Mouse (Mus musculus) stomach, postnatal 0 days (tissue): ENCODE data around the gene Gm32742. TPM values are rescaled to one million over a fixed set of nuclear protein-coding genes. Genes with fewer than 3 reads are reported as not detected.
A peak's percentile ranks its signal among the peaks of the same experiment; 100 is the strongest.

Experiments used
- ATAC-seq: fragments of 200-750 bp; cut with Nextera tagmentation; 2 replicates; pipeline ENCODE4 v1.8.0; 2017; ENCODE audit not compliant: low FRiP score, low TSS enrichment
- DNase-seq: peaks from one replicate; pipeline ENCODE4 v3.0.0-alpha.2; 2016; ENCODE audit warnings: low spot score
- H3K27ac ChIP-seq: fragments of 300-500 bp; sonication (generic); replicated peaks from 2 replicates; pipeline ENCODE4 v1.5.1; 2014; ENCODE audit warnings: mild to moderate bottlenecking, control low read depth
- H3K27me3 ChIP-seq: fragments of 300-500 bp; sonication (generic); 2 replicates; pipeline ENCODE4 v1.6.1; 2014; ENCODE audit warnings: low read length; ENCODE audit not compliant: control insufficient read depth, insufficient read depth
- H3K36me3 ChIP-seq: fragments of 300-500 bp; sonication (generic); 2 replicates; pipeline ENCODE4 v1.6.1; 2014; ENCODE audit warnings: low read length, mixed read lengths; ENCODE audit not compliant: control insufficient read depth, insufficient read depth
- H3K4me1 ChIP-seq: fragments of 300-500 bp; sonication (generic); replicated peaks from 2 replicates; pipeline ENCODE4 v1.6.1; 2014; ENCODE audit warnings: antibody characterized with exemption; ENCODE audit not compliant: control insufficient read depth, insufficient read depth
- H3K4me2 ChIP-seq: fragments of 300-500 bp; sonication (generic); replicated peaks from 2 replicates; pipeline ENCODE4 v1.6.1; 2014; ENCODE audit warnings: low read depth, mild to moderate bottlenecking, control low read depth, moderate library complexity
- H3K4me3 ChIP-seq: fragments of 300-500 bp; sonication (generic); 2 replicates; pipeline ENCODE4 v1.5.1; 2014; ENCODE audit warnings: low read depth, low read length, control low read depth
- H3K9ac ChIP-seq: fragments of 300-500 bp; sonication (generic); 2 replicates; pipeline ENCODE4 v1.6.1; 2014; ENCODE audit warnings: mild to moderate bottlenecking, low read length, control low read depth, mixed read lengths
- H3K9me3 ChIP-seq: fragments of 300-500 bp; sonication (generic); 2 replicates; pipeline ENCODE4 v1.6.1; 2016; ENCODE audit warnings: low read length; ENCODE audit not compliant: control insufficient read depth
- CTCF ChIP-seq: IDR thresholded peaks from 2 replicates; pipeline ENCODE4 v1.5.1; 2016; ENCODE audit warnings: antibody characterized with exemption, low read depth, mild to moderate bottlenecking, moderate library complexity
- EP300 ChIP-seq: optimal IDR thresholded peaks from 2 replicates; pipeline ENCODE3; 2016; ENCODE audit warnings: antibody characterized with exemption
- WGBS: fragments of 180-500 bp; shearing (Covaris S2); extraction: QIAGEN DNeasy Blood & Tissue Kit; methylation state at CpG from one replicate; pipeline ENCODE4 v1.1.7; 2014; 5-methylcytosine and 5-hydroxymethylcytosine counted together
- polyA plus RNA-seq: library from polyadenylated mRNA; unstranded; fragments of >200 nt; fragmentation: Nextera tagmentation; extraction: Ambion mirVana; gene quantifications from 2 replicates; pipeline ENCODE4 v1.2.1, GENCODE M21; 2015

Gm32742 gene
- polyA plus RNA-seq, 1 experiment from 2014 or later, result 0.08 TPM

GRCm38 (mm10) chr9:51178297-51178696 lies 13.0 kb upstream of the Gm32742 start:
- Histone ChIP-seq H3K27me3 (no peaks in the 10 kb centered on the region), H3K9ac (no peak overlapping the region), H3K4me1 (no peaks in the 10 kb centered on the region), H3K4me2 (no peak overlapping the region), H3K36me3 (no peaks in the 10 kb centered on the region), H3K4me3 (no peak overlapping the region), H3K27ac (no peak overlapping the region), H3K9me3 (no peaks in the 10 kb centered on the region)
- TF ChIP-seq CTCF (peak; percentile 34; the same call in 1 of the 2 replicates), EP300 (no peak)
- no peak for ATAC-seq
- DNase-seq, result no peak
- WGBS, result 90% methylated on average over 1 of the region's 1 CpGs

- H3K4me3 ChIP-seq, result no peak overlapping the region
- H3K9ac ChIP-seq, result no peak overlapping the region
- no peaks in the 10 kb centered on the region for H3K36me3 ChIP-seq
- H3K27me3 ChIP-seq, result no peaks in the 10 kb centered on the region
- no peaks in the 10 kb centered on the region for H3K9me3 ChIP-seq
- H3K4me2 ChIP-seq, result no peak overlapping the region
- TF ChIP-seq EP300 (no peak), CTCF (no peak)
- H3K27ac ChIP-seq, result no peak overlapping the region
- H3K4me1 ChIP-seq, result no peaks in the 10 kb centered on the region
- ATAC-seq (0 out of 2 replicates have a peak, but pooled peaks have one; percentile 38), DNase-seq (no peak)
- 60% methylated on average over 1 of the region's 1 CpGs for WGBS
These were observed 10.4 kb upstream of the Gm32742 start for GRCm38 (mm10) chr9:51175722-51176121.

- DNase-seq (no peak), ATAC-seq (no peak)
- no peaks in the 10 kb centered on the region for H3K36me3 ChIP-seq
- no peaks in the 10 kb centered on the region for H3K9me3 ChIP-seq
- no peak overlapping the region for H3K27ac ChIP-seq
- 30% methylated on average over 8 of the region's 8 CpGs for WGBS
- no peaks in the 10 kb centered on the region for H3K4me1 ChIP-seq
- H3K4me2 ChIP-seq, result no peak overlapping the region
- H3K9ac ChIP-seq, result no peak overlapping the region
- H3K27me3 ChIP-seq, result no peaks in the 10 kb centered on the region
- no peak for TF ChIP-seq CTCF
- TF ChIP-seq EP300, result no peak
- H3K4me3 ChIP-seq, result no peak overlapping the region
These were observed 9.7 kb upstream of the Gm32742 start for GRCm38 (mm10) chr9:51174890-51175464.

GRCm38 (mm10) chr9:51170298-51170697 lies 5.0 kb upstream of the Gm32742 start:
- TF ChIP-seq CTCF (no peak), EP300 (no peak)
- Histone ChIP-seq H3K4me1 (0 out of 2 replicates have a peak, but pooled peaks cover 3% of the 10 kb centered on the region), H3K36me3 (no peaks in the 10 kb centered on the region), H3K9ac (no peak overlapping the region), H3K9me3 (no peaks in the 10 kb centered on the region), H3K4me2 (no peak overlapping the region), H3K4me3 (no peak overlapping the region), H3K27ac (no peak overlapping the region), H3K27me3 (no peaks in the 10 kb centered on the region)
- DNase-seq (no peak), ATAC-seq (peak; percentile 60)
- 43% methylated on average over 6 of the region's 6 CpGs for WGBS

- H3K27ac ChIP-seq, result peak overlapping the region; percentile 79
- H3K27me3 ChIP-seq, result no peaks in the 10 kb centered on the region
- 55% methylated on average over 7 of the region's 7 CpGs for WGBS
- ATAC-seq (peak; percentile 77), DNase-seq (peak; percentile 44)
- no peak overlapping the region for H3K4me2 ChIP-seq
- H3K9me3 ChIP-seq, result no peaks in the 10 kb centered on the region
- no peaks in the 10 kb centered on the region for H3K36me3 ChIP-seq
- H3K4me1 ChIP-seq, result 0 out of 2 replicates have a peak, but pooled peaks cover 3% of the 10 kb centered on the region
- H3K9ac ChIP-seq, result no peak overlapping the region
- TF ChIP-seq EP300 (no peak), CTCF (no peak)
- no peak overlapping the region for H3K4me3 ChIP-seq
These were observed 3.8 kb upstream of the Gm32742 start for GRCm38 (mm10) chr9:51169133-51169532.

GRCm38 (mm10) chr9:51168698-51169097 lies 3.4 kb upstream of the Gm32742 start:
- 45% methylated on average over 5 of the region's 5 CpGs for WGBS
- DNase-seq (peak; percentile 55), ATAC-seq (peak; percentile 37)
- no peaks in the 10 kb centered on the region for H3K27me3 ChIP-seq
- H3K4me2 ChIP-seq, result no peak overlapping the region
- H3K9me3 ChIP-seq, result no peaks in the 10 kb centered on the region
- H3K27ac ChIP-seq, result peak overlapping the region; percentile 79
- no peak for TF ChIP-seq CTCF
- TF ChIP-seq EP300, result no peak
- 0 out of 2 replicates have a peak, but pooled peaks cover 3% of the 10 kb centered on the region for H3K4me1 ChIP-seq
- no peak overlapping the region for H3K4me3 ChIP-seq
- H3K36me3 ChIP-seq, result no peaks in the 10 kb centered on the region
- H3K9ac ChIP-seq, result no peak overlapping the region
